Mouse (Mus musculus): ENCODE results near the gene Ccp110. TPM values are rescaled to one million over a fixed set of nuclear protein-coding genes. Genes with fewer than 3 reads are reported as not detected.

The Ccp110 gene
- total and polyA plus RNA-seq, 3 experiments, result 10.4 to 12.3 TPM; not detected in 1

GRCm38 (mm10) chr7:118749706-118750105 is 37.4 kb downstream of the Ccp110 start:
- no peak overlapping the region for H3K27ac ChIP-seq (ENCODE audit: control insufficient read depth, low read depth, low read length)
- H3K4me1 ChIP-seq (ENCODE audit: control insufficient read depth in 1 of 2, insufficient read depth in 2 of 2, low read length in 2 of 2), result no peaks in the 10 kb centered on the region
- H3K36me3 ChIP-seq (ENCODE audit: control insufficient read depth in 1 of 2, insufficient read depth in 2 of 2, low read length in 2 of 2), result peaks cover 0 to 5% of the 10 kb centered on the region in 2 experiments; a peak in 1 of 4 replicates
- H3K4me3 ChIP-seq (ENCODE audit: control insufficient read depth in 1 of 2, insufficient read depth in 1 of 2, low read depth in 2 of 2, low read length in 2 of 2), result no peak overlapping the region
- DNase-seq (ENCODE audit: low read depth, low spot score), result no peak
- no peaks in the 10 kb centered on the region for H3K27me3 ChIP-seq (ENCODE audit: control insufficient read depth in 1 of 2, insufficient read depth in 2 of 2, low read length in 2 of 2)
- no peaks in the 10 kb centered on the region for H3K9me3 ChIP-seq (replicated peaks; ENCODE audit: insufficient read depth, low read length)
- no peaks in the 10 kb centered on the region for H3K79me2 ChIP-seq (ENCODE audit: control insufficient read depth, insufficient read depth, low read length, poor library complexity)
- H3K9ac ChIP-seq (ENCODE audit: control insufficient read depth, low read depth, low read length, poor library complexity, severe bottlenecking), result no peak overlapping the region
- TF ChIP-seq RAD21 (IDR thresholded peaks at IDR 0.05; ENCODE audit: low read depth, low read length) (no peak), POLR2AphosphoS5 (IDR thresholded peaks at IDR 0.05; ENCODE audit: borderline replicate concordance, low read depth, low read length) (no peak), ZC3H11A (IDR thresholded peaks at IDR 0.05; ENCODE audit: low read depth, low read length) (no peak), ZNF384 (IDR thresholded peaks at IDR 0.05; ENCODE audit: low read depth, low read length) (no peak), ZKSCAN1 (IDR thresholded peaks at IDR 0.05; ENCODE audit: low read depth, low read length) (no peak), ETS1 (IDR thresholded peaks at IDR 0.05; ENCODE audit: low read depth, low read length) (no peak), UBTF (IDR thresholded peaks at IDR 0.05; ENCODE audit: borderline replicate concordance, insufficient read depth, low read depth, low read length) (no peak), CHD2 (IDR thresholded peaks at IDR 0.05; ENCODE audit: low read length) (no peak), USF1 (IDR thresholded peaks at IDR 0.05; ENCODE audit: low read depth, low read length) (no peak), CHD1 (IDR thresholded peaks at IDR 0.05; ENCODE audit: low read depth, low read length) (no peak), POLR2AphosphoS2 (IDR thresholded peaks at IDR 0.05; ENCODE audit: low read length) (no peak), GATA1 (IDR thresholded peaks at IDR 0.05; ENCODE audit: low read depth, low read length) (no peak), RCOR1 (IDR thresholded peaks at IDR 0.05; ENCODE audit: low read depth, low read length) (no peak), NELFE (IDR thresholded peaks at IDR 0.05; ENCODE audit: low read depth, low read length) (no peak), JUND (IDR thresholded peaks at IDR 0.05; ENCODE audit: low read depth, low read length) (no peak), GABPA (IDR thresholded peaks at IDR 0.05; ENCODE audit: low read depth, low read length) (no peak), MEF2A (IDR thresholded peaks at IDR 0.05; ENCODE audit: extremely low read depth, insufficient replicate concordance, low read depth, low read length, poor library complexity, severe bottlenecking) (no peak)

GRCm38 (mm10) chr7:118751625-118752024 is 39.3 kb downstream of the Ccp110 start:
- Histone ChIP-seq H3K27ac (ENCODE audit: control insufficient read depth, low read depth, low read length) (no peak overlapping the region), H3K27me3 (ENCODE audit: control insufficient read depth in 1 of 2, insufficient read depth in 2 of 2, low read length in 2 of 2) (no peaks in the 10 kb centered on the region), H3K36me3 (ENCODE audit: control insufficient read depth in 1 of 2, insufficient read depth in 2 of 2, low read length in 2 of 2) (peaks cover 0 to 5% of the 10 kb centered on the region in 2 experiments; a peak in 1 of 4 replicates), H3K9ac (ENCODE audit: control insufficient read depth, low read depth, low read length, poor library complexity, severe bottlenecking) (no peak overlapping the region), H3K79me2 (ENCODE audit: control insufficient read depth, insufficient read depth, low read length, poor library complexity) (no peaks in the 10 kb centered on the region), H3K4me1 (ENCODE audit: control insufficient read depth in 1 of 2, insufficient read depth in 2 of 2, low read length in 2 of 2) (no peaks in the 10 kb centered on the region), H3K4me3 (ENCODE audit: control insufficient read depth in 1 of 2, insufficient read depth in 1 of 2, low read depth in 2 of 2, low read length in 2 of 2) (no peak overlapping the region), H3K9me3 (replicated peaks; ENCODE audit: insufficient read depth, low read length) (no peaks in the 10 kb centered on the region)
- no peak for TF ChIP-seq POLR2AphosphoS5 (IDR thresholded peaks at IDR 0.05; ENCODE audit: borderline replicate concordance, low read depth, low read length)
- no peak for TF ChIP-seq USF2 (IDR thresholded peaks at IDR 0.05; ENCODE audit: borderline replicate concordance in 1 of 2, insufficient read depth in 1 of 2, low read depth in 1 of 2, low read length in 2 of 2)
- no peak for TF ChIP-seq KAT2A (conservative IDR thresholded peaks at IDR 0.05; ENCODE audit: low read depth, low read length)
- TF ChIP-seq GATA1 (IDR thresholded peaks at IDR 0.05; ENCODE audit: low read depth, low read length), result no peak
- TF ChIP-seq ZMIZ1 (IDR thresholded peaks at IDR 0.05; ENCODE audit: low read depth, low read length), result no peak
- TF ChIP-seq ZKSCAN1 (IDR thresholded peaks at IDR 0.05; ENCODE audit: low read depth, low read length), result no peak
- TF ChIP-seq MEF2A (IDR thresholded peaks at IDR 0.05; ENCODE audit: extremely low read depth, insufficient replicate concordance, low read depth, low read length, poor library complexity, severe bottlenecking), result no peak
- TF ChIP-seq CHD1 (IDR thresholded peaks at IDR 0.05; ENCODE audit: low read depth, low read length), result no peak
- no peak for TF ChIP-seq TBP (IDR thresholded peaks at IDR 0.05; ENCODE audit: low read depth, low read length)
- TF ChIP-seq POLR2AphosphoS2 (IDR thresholded peaks at IDR 0.05; ENCODE audit: low read length), result no peak
- no peak for TF ChIP-seq POLR2A (IDR thresholded peaks at IDR 0.05; ENCODE audit: control insufficient read depth in 1 of 2, insufficient read depth in 1 of 2, low read depth in 1 of 2, low read length in 2 of 2, poor library complexity in 1 of 2)
- no peak for TF ChIP-seq MYC (IDR thresholded peaks at IDR 0.05; ENCODE audit: low read depth, low read length)
- TF ChIP-seq CTCF (IDR thresholded peaks at IDR 0.05 in 2 of 3, conservative IDR thresholded peaks at IDR 0.05 in 1 of 3; ENCODE audit: control insufficient read depth in 1 of 3, insufficient read depth in 1 of 3, low read depth in 2 of 3, low read length in 3 of 3, poor library complexity in 1 of 3, severe bottlenecking in 1 of 3), result no peak
- no peak for TF ChIP-seq TCF12 (IDR thresholded peaks at IDR 0.05; ENCODE audit: low read depth, low read length)
- DNase-seq (ENCODE audit: low read depth, low spot score), result no peak

Data from MEL (cell line).